Mouse (Mus musculus) spleen, adult 2 months (tissue): ENCODE results near the gene Zdhhc4. TPM values are rescaled to one million over a fixed set of nuclear protein-coding genes. Genes with fewer than 3 reads are reported as not detected.

Source experiments
- DNase-seq, 2 experiments: peaks; one replicate each; pipeline versions ENCODE4 v3.0.0 to v3.0.0-alpha.2; 2012 to 2021; ENCODE audit warnings: low spot score in 2 of 2, low read depth in 1 of 2
- H3K27ac ChIP-seq: fragments of 200-500 bp; 2 replicates; pipeline ENCODE4 v1.5.1; 2012; ENCODE audit warnings: low read length, inconsistent platforms; ENCODE audit not compliant: insufficient read depth
- H3K27me3 ChIP-seq: fragments of 200-500 bp; 2 replicates; pipeline ENCODE4 v1.6.1; 2012; ENCODE audit warnings: mild to moderate bottlenecking, moderate library complexity, low read length, inconsistent platforms; ENCODE audit not compliant: control insufficient read depth, insufficient read depth
- H3K36me3 ChIP-seq: fragments of 200-500 bp; 2 replicates; pipeline ENCODE4 v1.6.1; 2012; ENCODE audit warnings: mild to moderate bottlenecking, low read length, inconsistent platforms; ENCODE audit not compliant: control insufficient read depth, insufficient read depth
- H3K4me1 ChIP-seq: fragments of 200-500 bp; 2 replicates; pipeline ENCODE4 v1.6.1; 2011; ENCODE audit warnings: inconsistent platforms; ENCODE audit not compliant: control insufficient read depth, insufficient read depth, insufficient read length
- H3K4me3 ChIP-seq: fragments of 200-500 bp; 2 replicates; pipeline ENCODE4 v1.5.1; 2011; ENCODE audit warnings: mild to moderate bottlenecking, inconsistent platforms; ENCODE audit not compliant: insufficient read depth, insufficient read length; ENCODE audit errors: extremely low read depth
- CTCF ChIP-seq: fragments of 200-500 bp; IDR thresholded peaks from 2 replicates; pipeline ENCODE4 v1.5.1; 2011; ENCODE audit warnings: mild to moderate bottlenecking, inconsistent platforms; ENCODE audit not compliant: insufficient read depth, insufficient read length, insufficient replicate concordance; ENCODE audit errors: extremely low read depth
- POLR2A ChIP-seq: fragments of 200-500 bp; IDR thresholded peaks from 2 replicates; pipeline ENCODE4 v1.6.1; 2011; ENCODE audit warnings: low read depth, low read length, inconsistent platforms
- WGBS: fragments of 180-500 bp; shearing (Covaris S2); methylation state at CpG from one replicate; pipeline ENCODE4 v1.1.7; 2018; 5-methylcytosine and 5-hydroxymethylcytosine counted together
- polyA plus RNA-seq: library from polyadenylated mRNA; depleted of rRNA; stranded (reverse); fragments of >200 nt; gene quantifications from 2 replicates; pipeline ENCODE4 v1.2.3, GENCODE M21; 2012

Gene Zdhhc4
- polyA plus RNA-seq, 1 experiment, result 55.2 TPM

GRCm38 (mm10) chr5:143369611-143370255, 40.7 kb upstream of the Zdhhc4 start:
- DNase-seq, result no peak
- Histone ChIP-seq H3K4me3 (no peak overlapping the region), H3K4me1 (no peaks in the 10 kb centered on the region), H3K27me3 (peaks cover 3% of the 10 kb centered on the region; the same call in 1 of the 2 replicates), H3K27ac (no peak overlapping the region), H3K36me3 (no peaks in the 10 kb centered on the region)
- 5% methylated on average over 35 of the region's 36 CpGs for WGBS
- no peak for TF ChIP-seq CTCF
- no peak for TF ChIP-seq POLR2A

- TF ChIP-seq POLR2A (no peak), CTCF (no peak)
- 67% methylated on average over 3 of the region's 3 CpGs for WGBS
- H3K27me3 ChIP-seq, result peaks cover 11% of the 10 kb centered on the region
These were observed 38.9 kb upstream of the Zdhhc4 start for GRCm38 (mm10) chr5:143367931-143368330.

GRCm38 (mm10) chr5:143363678-143364615, 34.9 kb upstream of the Zdhhc4 start:
- H3K27me3 ChIP-seq, result peaks cover 10% of the 10 kb centered on the region

More at GRCm38 (mm10) chr5:143367931-143368330, 38.9 kb upstream of the Zdhhc4 start:
- Histone ChIP-seq H3K27ac (no peak overlapping the region), H3K4me3 (no peak overlapping the region), H3K36me3 (no peaks in the 10 kb centered on the region), H3K4me1 (no peaks in the 10 kb centered on the region)
- no peak for DNase-seq

GRCm38 (mm10) chr5:143361428-143361827, 32.4 kb upstream of the Zdhhc4 start:
- no peak overlapping the region for H3K4me3 ChIP-seq
- peaks cover 13% of the 10 kb centered on the region for H3K27me3 ChIP-seq
- WGBS, result 75% methylated on average over 7 of the region's 7 CpGs
- H3K36me3 ChIP-seq, result no peaks in the 10 kb centered on the region
- DNase-seq, result no peak
- no peak overlapping the region for H3K27ac ChIP-seq
- TF ChIP-seq POLR2A (no peak), CTCF (no peak)
- no peaks in the 10 kb centered on the region; the same call in 1 of the 2 replicates for H3K4me1 ChIP-seq

More at GRCm38 (mm10) chr5:143363678-143364615, 34.9 kb upstream of the Zdhhc4 start:
- H3K4me3 ChIP-seq, result no peak overlapping the region
- no peaks in the 10 kb centered on the region for H3K36me3 ChIP-seq
- no peak overlapping the region for H3K27ac ChIP-seq
- TF ChIP-seq CTCF, result no peak
- no peak for TF ChIP-seq POLR2A
- H3K4me1 ChIP-seq, result no peaks in the 10 kb centered on the region
- 3% methylated on average over 47 of the region's 47 CpGs for WGBS
- no peak for DNase-seq

GRCm38 (mm10) chr5:143360000-143360399, 30.9 kb upstream of the Zdhhc4 start:
- H3K36me3 ChIP-seq, result no peaks in the 10 kb centered on the region
- H3K4me3 ChIP-seq, result no peak overlapping the region
- no peaks in the 10 kb centered on the region; the same call in 1 of the 2 replicates for H3K4me1 ChIP-seq
- H3K27me3 ChIP-seq, result peaks cover 13% of the 10 kb centered on the region
- 76% methylated on average over 5 of the region's 5 CpGs for WGBS
- H3K27ac ChIP-seq, result no peak overlapping the region
- no peak for DNase-seq
- no peak for TF ChIP-seq POLR2A
- TF ChIP-seq CTCF, result no peak

- DNase-seq, result no peak
- H3K4me1 ChIP-seq, result no peaks in the 10 kb centered on the region; the same call in 1 of the 2 replicates
- H3K36me3 ChIP-seq, result no peaks in the 10 kb centered on the region
- no peak overlapping the region for H3K27ac ChIP-seq
- peaks cover 8% of the 10 kb centered on the region for H3K27me3 ChIP-seq
- no peak overlapping the region for H3K4me3 ChIP-seq
- WGBS, result 30% methylated on average over 7 of the region's 7 CpGs
- TF ChIP-seq POLR2A, result no peak
- no peak for TF ChIP-seq CTCF
These were observed 30.2 kb upstream of the Zdhhc4 start for GRCm38 (mm10) chr5:143359263-143359662.
